Mouse (Mus musculus) intestine, postnatal 0 days (tissue): ENCODE measurements around the gene Zfp365. TPM values are rescaled to one million over a fixed set of nuclear protein-coding genes. Genes with fewer than 3 reads are reported as not detected.

Source experiments
- ATAC-seq: fragments of 200-750 bp; cut with Nextera tagmentation; 2 replicates; pipeline ENCODE4 v1.8.0; 2017; ENCODE audit warnings: mild to moderate bottlenecking, moderate TSS enrichment, moderate library complexity
- H3K27ac ChIP-seq: fragments of 300-500 bp; sonication (generic); 2 replicates; pipeline ENCODE4 v1.5.1; 2014; ENCODE audit warnings: mild to moderate bottlenecking, low read depth, low read length, moderate library complexity
- H3K27me3 ChIP-seq: fragments of 300-500 bp; sonication (generic); replicated peaks from 2 replicates; pipeline ENCODE4 v1.6.1; 2014; ENCODE audit warnings: low read length, mixed read lengths; ENCODE audit not compliant: control insufficient read depth, insufficient read depth
- H3K36me3 ChIP-seq: fragments of 300-500 bp; sonication (generic); 2 replicates; pipeline ENCODE4 v1.6.1; 2014; ENCODE audit warnings: mild to moderate bottlenecking, moderate library complexity; ENCODE audit not compliant: control insufficient read depth, insufficient read depth
- H3K4me1 ChIP-seq: fragments of 300-500 bp; sonication (generic); replicated peaks from 2 replicates; pipeline ENCODE4 v1.6.1; 2014; ENCODE audit warnings: antibody characterized with exemption, low read length, mixed read lengths; ENCODE audit not compliant: control insufficient read depth, insufficient read depth
- H3K4me2 ChIP-seq: fragments of 300-500 bp; sonication (generic); replicated peaks from 2 replicates; pipeline ENCODE4 v1.6.1; 2014; ENCODE audit warnings: low read depth, mild to moderate bottlenecking, moderate library complexity
- H3K4me3 ChIP-seq: fragments of 300-500 bp; sonication (generic); 2 replicates; pipeline ENCODE4 v1.5.1; 2014; ENCODE audit warnings: low read depth, low read length
- H3K9ac ChIP-seq: fragments of 300-500 bp; sonication (generic); 2 replicates; pipeline ENCODE4 v1.6.1; 2014; ENCODE audit warnings: mild to moderate bottlenecking, low read depth, low read length
- H3K9me3 ChIP-seq: fragments of 300-500 bp; sonication (generic); 2 replicates; pipeline ENCODE4 v1.6.1; 2016; ENCODE audit warnings: mixed run types; ENCODE audit not compliant: control insufficient read depth
- CTCF ChIP-seq: sonication (generic); IDR thresholded peaks from 2 replicates; pipeline ENCODE4 v1.5.1; 2016; ENCODE audit warnings: low read depth, mild to moderate bottlenecking, control low read depth, antibody characterized with exemption, moderate library complexity
- WGBS: fragments of 180-500 bp; shearing (Covaris S2); extraction: QIAGEN DNeasy Blood & Tissue Kit; methylation state at CpG from one replicate; pipeline ENCODE4 v1.1.7; 2014; 5-methylcytosine and 5-hydroxymethylcytosine counted together
- polyA plus RNA-seq: library from polyadenylated mRNA; unstranded; fragments of >200 nt; fragmentation: Nextera tagmentation; extraction: Ambion mirVana; gene quantifications from 2 replicates; pipeline ENCODE4 v1.2.1, GENCODE M21; 2015

Gene Zfp365
- polyA plus RNA-seq, 1 experiment from 2014 or later = 0.47 TPM

- H3K4me2 ChIP-seq = no peak overlapping the region
- ATAC-seq = no peak
- WGBS = 21% methylated on average over 7 of the region's 7 CpGs
Measured at GRCm38 (mm10) chr10:67862331-67862730, 50.1 kb downstream of the Zfp365 start.

GRCm38 (mm10) chr10:67858878-67859277 lies 53.6 kb downstream of the Zfp365 start:
- peak; percentile 95 for TF ChIP-seq CTCF
- WGBS = 18% methylated on average over 8 of the region's 8 CpGs
- H3K36me3 ChIP-seq = no peaks in the 10 kb centered on the region
- H3K4me1 ChIP-seq = no peaks in the 10 kb centered on the region
- H3K27ac ChIP-seq = no peak overlapping the region
- no peak overlapping the region for H3K4me3 ChIP-seq
- no peak for ATAC-seq
- H3K27me3 ChIP-seq = no peaks in the 10 kb centered on the region
- no peaks in the 10 kb centered on the region for H3K9me3 ChIP-seq
- no peak overlapping the region for H3K9ac ChIP-seq
- H3K4me2 ChIP-seq = no peak overlapping the region

More at GRCm38 (mm10) chr10:67862331-67862730, 50.1 kb downstream of the Zfp365 start:
- no peaks in the 10 kb centered on the region for H3K36me3 ChIP-seq
- H3K4me3 ChIP-seq = no peak overlapping the region
- H3K4me1 ChIP-seq = no peaks in the 10 kb centered on the region
- H3K27me3 ChIP-seq = no peaks in the 10 kb centered on the region
- no peak overlapping the region for H3K9ac ChIP-seq
- peak; percentile 75 for TF ChIP-seq CTCF
- no peak overlapping the region for H3K27ac ChIP-seq
- H3K9me3 ChIP-seq = no peaks in the 10 kb centered on the region

GRCm38 (mm10) chr10:67857561-67857906 lies 54.9 kb downstream of the Zfp365 start:
- no peak for TF ChIP-seq CTCF
- Histone ChIP-seq H3K9me3 (no peaks in the 10 kb centered on the region), H3K9ac (no peak overlapping the region), H3K36me3 (no peaks in the 10 kb centered on the region), H3K4me3 (no peak overlapping the region), H3K27ac (no peak overlapping the region), H3K4me2 (no peak overlapping the region), H3K4me1 (no peaks in the 10 kb centered on the region), H3K27me3 (no peaks in the 10 kb centered on the region)
- no peak for ATAC-seq
- 68% methylated on average over 4 of the region's 4 CpGs for WGBS

- no peak for ATAC-seq
- TF ChIP-seq CTCF = no peak
- no peaks in the 10 kb centered on the region for H3K4me1 ChIP-seq
- no peaks in the 10 kb centered on the region for H3K9me3 ChIP-seq
- H3K4me3 ChIP-seq = no peak overlapping the region
- 85% methylated on average over 14 of the region's 14 CpGs for WGBS
- H3K27me3 ChIP-seq = no peaks in the 10 kb centered on the region
- no peak overlapping the region for H3K9ac ChIP-seq
- no peak overlapping the region for H3K27ac ChIP-seq
- no peak overlapping the region for H3K4me2 ChIP-seq
- no peaks in the 10 kb centered on the region for H3K36me3 ChIP-seq
Measured at GRCm38 (mm10) chr10:67856791-67857560, 55.5 kb downstream of the Zfp365 start.

- H3K4me3 ChIP-seq = no peak overlapping the region
- 57% methylated on average over 5 of the region's 5 CpGs for WGBS
- H3K9me3 ChIP-seq = no peaks in the 10 kb centered on the region
- H3K9ac ChIP-seq = no peak overlapping the region
- ATAC-seq = no peak
- no peak overlapping the region for H3K27ac ChIP-seq
- H3K36me3 ChIP-seq = no peaks in the 10 kb centered on the region
- H3K4me2 ChIP-seq = no peak overlapping the region
- H3K4me1 ChIP-seq = no peaks in the 10 kb centered on the region
- no peak for TF ChIP-seq CTCF
- H3K27me3 ChIP-seq = no peaks in the 10 kb centered on the region
Measured at GRCm38 (mm10) chr10:67855760-67856159, 56.7 kb downstream of the Zfp365 start.

- Histone ChIP-seq H3K27me3 (no peaks in the 10 kb centered on the region), H3K4me3 (no peak overlapping the region), H3K4me2 (no peak overlapping the region), H3K9ac (no peak overlapping the region), H3K9me3 (no peaks in the 10 kb centered on the region), H3K27ac (no peak overlapping the region), H3K4me1 (no peaks in the 10 kb centered on the region), H3K36me3 (no peaks in the 10 kb centered on the region)
- TF ChIP-seq CTCF = no peak
- ATAC-seq = no peak
- WGBS = 69% methylated on average over 6 of the region's 6 CpGs
Measured at GRCm38 (mm10) chr10:67852411-67852810, 60.1 kb downstream of the Zfp365 start.

GRCm38 (mm10) chr10:67851079-67851478 lies 61.4 kb downstream of the Zfp365 start:
- Histone ChIP-seq H3K9ac (no peak overlapping the region), H3K4me2 (no peak overlapping the region), H3K9me3 (no peaks in the 10 kb centered on the region), H3K36me3 (no peaks in the 10 kb centered on the region), H3K4me3 (no peak overlapping the region), H3K27me3 (no peaks in the 10 kb centered on the region), H3K4me1 (no peaks in the 10 kb centered on the region), H3K27ac (no peak overlapping the region)
- ATAC-seq = no peak
- WGBS = 65% methylated on average over 6 of the region's 6 CpGs
- no peak for TF ChIP-seq CTCF
